Mouse (Mus musculus) brain, embryonic 14.5 days (tissue): ENCODE results near the gene Dppa5a.

Source experiments
- CTCF ChIP-seq: fragments of 200-500 bp; IDR thresholded peaks from 2 replicates; pipeline ENCODE4 v1.5.1; 2012; ENCODE audit warnings: inconsistent platforms, mild to moderate bottlenecking, moderate library complexity, borderline replicate concordance; ENCODE audit not compliant: insufficient read depth, insufficient read length; ENCODE audit errors: extremely low read depth
- POLR2A ChIP-seq: fragments of 200-500 bp; IDR thresholded peaks from 2 replicates; pipeline ENCODE4 v1.6.1; 2012; ENCODE audit warnings: mild to moderate bottlenecking, inconsistent platforms, borderline replicate concordance; ENCODE audit not compliant: poor library complexity, insufficient read depth, insufficient read length, severe bottlenecking; ENCODE audit errors: extremely low read depth

DNA sequence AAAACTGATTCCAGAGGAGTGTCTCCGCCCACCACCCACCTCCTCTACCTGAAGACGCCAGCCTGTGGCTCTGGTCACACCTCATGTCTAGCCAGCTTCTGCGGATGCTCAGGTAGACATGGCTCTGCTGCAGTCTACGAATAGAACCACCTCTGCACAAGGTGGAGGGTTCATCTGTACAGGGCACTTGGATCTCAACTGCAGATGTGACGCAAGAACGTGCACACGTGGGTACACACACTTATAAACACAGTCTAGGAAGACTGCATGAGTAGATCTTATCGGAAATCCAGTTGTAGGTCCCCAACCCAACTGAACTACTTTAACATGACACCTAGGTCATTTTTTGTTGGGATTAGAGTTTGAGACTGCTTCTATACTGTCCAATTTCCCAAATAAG, 12.4 kb downstream of the Dppa5a start, which contains the start of gene Gsta2:
- TF ChIP-seq CTCF (no peak), POLR2A (no peak)
